Mouse (Mus musculus) forebrain, embryonic 10.5 days (tissue): Measurements from ENCODE around the gene Epha4. TPM values are rescaled to one million over a fixed set of nuclear protein-coding genes. Genes with fewer than 3 reads are reported as not detected.

ENCODE experiments used
- DNase-seq: peaks from one replicate; pipeline ENCODE4 v3.0.0-alpha.2; 2017; ENCODE audit warnings: low spot score; ENCODE audit errors: extremely low spot score
- H3K27ac ChIP-seq: fragments of 300-500 bp; sonication (generic); 2 replicates; pipeline ENCODE4 v1.5.1; 2016; ENCODE audit warnings: mild to moderate bottlenecking
- H3K27me3 ChIP-seq: fragments of 300-500 bp; sonication (generic); 2 replicates; pipeline ENCODE4 v1.6.1; 2016; ENCODE audit warnings: mild to moderate bottlenecking; ENCODE audit not compliant: poor library complexity, severe bottlenecking
- H3K36me3 ChIP-seq: fragments of 300-500 bp; sonication (generic); replicated peaks from 2 replicates; pipeline ENCODE4 v1.6.1; 2016; ENCODE audit warnings: mild to moderate bottlenecking, moderate library complexity
- H3K4me1 ChIP-seq: fragments of 300-500 bp; sonication (generic); 2 replicates; pipeline ENCODE4 v1.6.1; 2016
- H3K4me3 ChIP-seq: fragments of 300-500 bp; sonication (generic); 2 replicates; pipeline ENCODE4 v1.5.1; 2016; ENCODE audit warnings: mild to moderate bottlenecking, moderate library complexity
- H3K9me3 ChIP-seq: fragments of 300-500 bp; sonication (generic); 2 replicates; pipeline ENCODE4 v1.6.1; 2016; ENCODE audit warnings: mild to moderate bottlenecking, moderate library complexity
- WGBS: fragments of 180-500 bp; shearing (Covaris S2); methylation state at CpG from one replicate; pipeline ENCODE4 v1.1.7; 2016; 5-methylcytosine and 5-hydroxymethylcytosine counted together
- polyA plus RNA-seq: library from polyadenylated mRNA; unstranded; fragments of >200 nt; fragmentation: Nextera tagmentation; extraction: Ambion mirVana; gene quantifications from 2 replicates; pipeline ENCODE4 v1.2.1, GENCODE M21; 2016

Epha4 gene
- polyA plus RNA-seq, 1 experiment from 2014 or later: 25.9 TPM

DNA sequence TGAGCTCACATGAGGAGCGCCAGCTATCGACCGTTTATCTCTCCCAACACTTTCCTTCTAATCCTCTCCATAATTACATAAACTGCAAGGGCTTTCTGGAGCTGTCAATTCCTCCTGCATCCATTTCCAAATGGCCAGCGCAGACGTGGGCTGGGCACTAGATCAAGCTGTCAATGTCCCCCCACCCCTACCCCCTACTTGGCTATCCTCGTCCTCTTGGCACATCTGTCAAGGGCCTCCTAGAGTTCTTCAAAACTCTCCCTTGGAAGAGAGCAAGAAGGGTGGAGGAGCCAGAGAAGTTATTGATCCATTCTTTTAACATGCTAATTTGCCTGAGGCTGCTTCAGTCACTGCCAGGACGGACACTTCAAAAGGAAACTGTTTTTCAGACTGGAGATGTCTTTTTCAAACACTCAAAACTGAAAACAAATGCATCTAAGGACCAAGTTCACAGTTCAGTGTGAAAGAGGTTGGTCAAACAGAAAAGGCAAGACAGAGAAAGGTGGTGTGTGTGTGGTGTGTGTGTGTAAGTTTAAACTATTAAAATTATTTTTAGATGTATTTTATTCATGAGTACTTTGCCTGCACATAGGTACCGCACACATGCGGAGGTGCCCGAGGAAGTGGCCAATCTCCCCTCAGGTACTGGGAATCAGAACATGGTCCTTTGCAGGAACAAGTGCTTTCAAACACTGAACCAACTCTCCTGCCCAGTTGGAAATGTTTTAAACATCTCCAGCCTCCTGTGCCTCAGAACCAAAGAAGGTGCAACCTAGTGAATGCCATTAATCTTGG lies 20.9 kb downstream of the Epha4 start:
- peaks cover 93% of the 10 kb centered on the region for H3K4me1 ChIP-seq
- WGBS: 26% methylated on average over 10 of the region's 10 CpGs
- peaks cover 3% of the 10 kb centered on the region for H3K36me3 ChIP-seq
- no peak for DNase-seq
- H3K27me3 ChIP-seq: peaks cover under 1% of the 10 kb centered on the region; the same call in 1 of the 2 replicates
- H3K27ac ChIP-seq: peak overlapping the region; percentile 44
- no peak overlapping the region; the same call in 1 of the 2 replicates for H3K4me3 ChIP-seq
- H3K9me3 ChIP-seq: no peaks in the 10 kb centered on the region

- peaks cover 22% of the 10 kb centered on the region for H3K36me3 ChIP-seq
- H3K4me3 ChIP-seq: no peak overlapping the region
- WGBS: 95% methylated on average over 6 of the region's 6 CpGs
- no peak for DNase-seq
- no peaks in the 10 kb centered on the region for H3K27me3 ChIP-seq
- peaks cover 69% of the 10 kb centered on the region for H3K4me1 ChIP-seq
- H3K9me3 ChIP-seq: no peaks in the 10 kb centered on the region
- no peak overlapping the region for H3K27ac ChIP-seq
These were observed 24.7 kb downstream of the Epha4 start for GRCm38 (mm10) chr1:77490166-77490565.

DNA sequence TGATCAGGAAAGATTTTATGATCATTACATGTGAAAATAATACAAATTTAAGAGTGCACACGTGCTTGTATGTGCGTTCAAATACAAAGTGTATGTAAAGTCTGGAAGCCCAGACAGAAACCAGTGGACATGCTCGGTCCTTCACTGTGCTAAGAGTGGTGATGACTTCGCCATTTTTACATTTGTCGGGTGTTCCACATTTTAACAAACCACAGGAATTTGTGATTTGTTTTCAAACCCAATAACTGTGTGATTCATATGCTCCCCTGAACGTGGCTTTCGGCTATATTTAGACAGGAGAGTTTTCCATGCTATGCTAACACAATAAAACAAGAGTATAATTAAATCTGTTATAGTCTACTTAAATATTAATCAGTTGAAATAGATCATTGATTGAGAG lies 25.5 kb downstream of the Epha4 start:
- H3K4me1 ChIP-seq: peaks cover 62% of the 10 kb centered on the region
- no peak overlapping the region for H3K4me3 ChIP-seq
- no peak overlapping the region for H3K27ac ChIP-seq
- no peaks in the 10 kb centered on the region for H3K27me3 ChIP-seq
- no peaks in the 10 kb centered on the region for H3K9me3 ChIP-seq
- H3K36me3 ChIP-seq: peaks cover 22% of the 10 kb centered on the region
- WGBS: 91% methylated on average over 7 of the region's 7 CpGs
- no peak for DNase-seq

DNA sequence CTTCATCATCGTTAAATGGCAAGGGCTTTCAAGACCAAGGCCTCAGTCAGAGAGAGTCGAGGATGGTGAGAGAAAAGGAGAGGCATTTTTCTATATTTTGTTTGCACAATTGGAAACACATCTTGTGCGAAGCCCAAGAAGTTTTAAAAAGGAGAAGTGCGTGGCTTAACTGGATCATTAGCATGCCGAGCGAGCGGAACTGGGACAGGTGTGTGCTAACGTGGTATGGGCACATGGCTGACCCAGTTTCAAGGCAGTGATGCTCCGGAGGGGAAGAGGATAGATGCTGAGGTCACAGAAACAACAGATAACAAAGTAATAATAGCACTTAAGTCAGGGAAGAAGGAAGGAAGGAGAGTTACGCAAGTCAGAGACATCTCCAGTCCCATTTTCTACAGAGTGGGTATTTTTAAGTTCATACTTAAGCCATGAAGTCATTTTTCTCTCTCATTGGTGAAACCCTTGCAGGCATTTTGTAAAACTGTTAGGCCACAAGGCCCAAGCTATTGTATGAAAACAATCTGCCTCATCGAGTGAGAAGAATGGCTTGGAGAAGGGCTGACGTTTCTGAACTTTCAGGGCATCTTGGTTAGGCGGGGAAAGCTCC lies 26.9 kb downstream of the Epha4 start:
- no peak for DNase-seq
- Histone ChIP-seq H3K36me3 (peaks cover 26% of the 10 kb centered on the region), H3K27me3 (no peaks in the 10 kb centered on the region), H3K9me3 (no peaks in the 10 kb centered on the region), H3K4me1 (peaks cover 47% of the 10 kb centered on the region), H3K4me3 (no peak overlapping the region), H3K27ac (no peak overlapping the region; the same call in 1 of the 2 replicates)
- WGBS: 77% methylated on average over 13 of the region's 13 CpGs

DNA sequence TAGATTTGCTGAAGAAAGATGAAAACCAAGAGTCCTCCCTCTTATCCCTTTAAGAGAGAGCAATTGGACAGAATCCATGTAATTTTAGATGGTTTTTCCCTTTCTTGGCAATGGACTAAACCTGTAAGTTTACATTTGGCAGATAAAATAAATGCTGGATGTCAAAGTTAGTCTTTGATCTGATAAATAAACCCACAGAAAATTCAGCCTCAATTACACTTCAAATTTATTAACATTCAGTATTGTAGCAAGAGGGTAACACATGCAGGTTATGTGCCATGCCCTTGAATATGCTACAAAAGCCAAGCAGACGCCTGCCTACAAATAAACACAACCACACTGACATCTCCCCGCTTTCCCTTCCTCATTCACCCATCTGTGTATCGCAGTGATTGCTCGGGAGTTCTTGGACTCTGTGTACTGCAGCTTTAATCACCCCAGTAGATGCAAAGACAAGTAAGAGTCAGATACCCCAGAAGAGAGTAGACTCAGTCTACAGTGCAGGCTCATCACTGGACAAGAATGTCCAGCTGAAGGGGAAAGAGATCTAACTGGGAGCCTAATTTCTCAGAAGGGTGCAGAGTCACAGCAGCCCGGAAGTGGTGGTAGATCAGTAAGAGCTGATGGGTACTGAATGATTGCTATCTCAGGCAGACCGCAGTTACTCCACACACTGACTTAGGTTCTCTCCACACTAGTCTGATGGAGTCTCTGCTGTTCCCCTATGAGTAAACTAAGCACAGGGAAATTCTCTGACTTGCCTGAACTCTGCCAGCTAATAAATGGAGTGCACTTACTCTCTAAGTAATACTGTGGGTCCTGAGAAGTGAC lies 29.9 kb downstream of the Epha4 start:
- Histone ChIP-seq H3K27me3 (no peaks in the 10 kb centered on the region), H3K27ac (no peak overlapping the region), H3K4me1 (peaks cover 19% of the 10 kb centered on the region), H3K9me3 (no peaks in the 10 kb centered on the region), H3K36me3 (peaks cover 23% of the 10 kb centered on the region), H3K4me3 (no peak overlapping the region)
- WGBS: 92% methylated on average over 6 of the region's 6 CpGs
- no peak for DNase-seq

GRCm38 (mm10) chr1:77475808-77476413 lies 39.0 kb downstream of the Epha4 start:
- WGBS: 88% methylated on average over 3 of the region's 3 CpGs
- Histone ChIP-seq H3K4me3 (no peak overlapping the region), H3K9me3 (no peaks in the 10 kb centered on the region), H3K27me3 (no peaks in the 10 kb centered on the region), H3K36me3 (peaks cover 24% of the 10 kb centered on the region), H3K27ac (no peak overlapping the region), H3K4me1 (peaks cover 35% of the 10 kb centered on the region)
- DNase-seq: no peak

DNA sequence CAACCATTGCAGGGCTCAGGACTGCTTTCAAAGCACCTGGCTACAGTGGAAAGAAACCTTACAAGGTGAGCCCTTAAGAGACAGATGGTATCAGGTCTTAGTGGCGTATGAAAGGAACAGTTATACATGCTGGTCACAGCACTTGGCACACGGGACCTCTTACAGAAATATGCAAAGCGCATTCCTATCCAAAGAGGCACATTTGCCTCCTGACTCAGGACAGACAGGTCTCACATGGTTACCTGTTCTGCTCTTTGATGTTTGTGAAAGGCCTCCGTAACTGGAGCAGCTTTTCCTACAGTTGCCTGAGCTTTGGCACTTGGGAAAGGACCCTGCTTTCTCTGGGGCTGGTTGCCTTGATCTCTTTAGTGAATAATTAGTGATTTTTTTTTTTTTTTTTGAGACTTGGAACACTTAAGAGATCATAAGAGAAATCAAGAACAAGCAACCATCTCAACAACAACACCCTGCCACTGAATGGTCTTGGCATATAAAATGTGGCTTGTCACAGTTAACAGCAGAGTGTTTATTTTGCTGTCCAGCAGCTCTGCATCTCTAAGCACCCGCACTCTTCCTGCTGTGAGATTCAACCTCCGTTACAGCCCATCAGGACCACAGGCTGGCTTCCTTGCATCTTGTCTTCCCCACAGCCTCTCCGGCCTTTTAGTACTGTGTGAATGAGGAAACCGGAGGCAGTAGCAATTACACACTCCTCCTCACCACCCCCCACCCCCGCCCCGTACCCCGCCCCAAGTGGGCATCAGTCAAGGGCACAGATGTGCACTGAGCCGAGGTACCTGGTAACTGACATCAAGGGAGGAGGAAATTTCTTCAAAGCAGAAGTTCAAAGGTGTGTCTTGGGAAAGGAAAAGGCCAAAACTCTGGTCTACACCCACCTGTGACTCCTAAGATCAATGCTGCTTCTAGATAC lies 41.2 kb downstream of the Epha4 start:
- Histone ChIP-seq H3K36me3 (peaks cover 24% of the 10 kb centered on the region), H3K9me3 (no peaks in the 10 kb centered on the region), H3K4me1 (peaks cover 48% of the 10 kb centered on the region), H3K27me3 (no peaks in the 10 kb centered on the region), H3K4me3 (no peak overlapping the region), H3K27ac (no peak overlapping the region)
- no peak for DNase-seq
- 58% methylated on average over 12 of the region's 12 CpGs for WGBS

- H3K4me1 ChIP-seq: peaks cover 59% of the 10 kb centered on the region
- no peak for DNase-seq
- no peaks in the 10 kb centered on the region for H3K9me3 ChIP-seq
- H3K36me3 ChIP-seq: peaks cover 24% of the 10 kb centered on the region
- no peaks in the 10 kb centered on the region for H3K27me3 ChIP-seq
- 63% methylated on average over 2 of the region's 2 CpGs for WGBS
- no peak overlapping the region for H3K4me3 ChIP-seq
- no peak overlapping the region for H3K27ac ChIP-seq
These were observed 42.3 kb downstream of the Epha4 start for GRCm38 (mm10) chr1:77472566-77472965.

DNA sequence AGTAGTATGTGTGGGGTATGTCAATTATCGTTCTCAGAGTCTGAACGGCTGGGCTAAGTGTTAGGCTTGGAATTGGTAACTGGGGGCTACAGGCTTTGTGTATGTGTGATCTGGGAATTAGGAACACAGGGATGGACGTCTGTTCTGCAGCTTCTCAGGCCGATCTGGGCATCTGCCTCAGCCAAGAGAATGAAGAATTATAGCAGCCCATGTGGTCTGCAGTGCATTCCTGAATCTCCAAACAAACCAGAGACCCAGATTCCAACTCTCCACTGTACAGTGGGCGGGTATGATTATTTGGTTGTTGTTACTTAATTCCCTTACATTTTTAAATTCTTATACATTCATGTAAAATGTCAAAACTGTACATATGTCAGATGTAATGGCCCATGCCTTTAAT lies 43.4 kb downstream of the Epha4 start:
- 80% methylated on average over 5 of the region's 5 CpGs for WGBS
- Histone ChIP-seq H3K27me3 (no peaks in the 10 kb centered on the region), H3K4me1 (peaks cover 69% of the 10 kb centered on the region), H3K36me3 (peaks cover 24% of the 10 kb centered on the region), H3K27ac (no peak overlapping the region), H3K4me3 (no peak overlapping the region), H3K9me3 (no peaks in the 10 kb centered on the region)
- DNase-seq: no peak

- Histone ChIP-seq H3K27me3 (no peaks in the 10 kb centered on the region), H3K4me3 (no peak overlapping the region), H3K9me3 (no peaks in the 10 kb centered on the region), H3K36me3 (peaks cover 19% of the 10 kb centered on the region), H3K4me1 (peaks cover 69% of the 10 kb centered on the region), H3K27ac (no peak overlapping the region)
- DNase-seq: no peak
- 67% methylated on average over 5 of the region's 5 CpGs for WGBS
These were observed 43.9 kb downstream of the Epha4 start for GRCm38 (mm10) chr1:77471037-77471436.

DNA sequence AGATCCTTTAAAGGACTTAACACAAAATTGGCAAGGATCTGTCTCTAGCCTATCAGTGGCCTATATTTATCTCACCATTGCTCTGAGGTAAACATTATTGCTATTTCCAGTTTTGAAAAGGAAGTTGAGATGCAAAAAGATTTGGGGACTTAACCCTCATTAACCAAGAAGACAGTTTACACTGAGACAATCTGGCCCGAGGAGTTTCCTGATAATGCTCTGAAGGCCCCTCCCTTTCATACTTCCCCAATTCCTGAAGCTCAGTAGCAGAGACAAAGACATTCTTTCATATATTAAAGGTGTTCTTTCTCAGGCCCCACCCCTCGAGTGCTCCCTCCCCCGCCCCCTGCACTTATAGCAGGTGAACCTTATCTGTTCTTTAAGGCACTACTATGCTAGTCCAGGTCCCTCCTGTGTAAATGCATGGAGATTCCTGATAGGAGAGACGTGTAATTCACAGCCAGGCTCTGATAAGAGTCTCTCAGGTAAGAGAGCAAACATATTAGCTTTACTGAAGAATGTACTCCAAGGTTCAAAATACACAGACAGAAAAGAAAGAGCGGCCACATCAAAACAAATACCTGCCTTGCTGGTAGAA lies 46.1 kb downstream of the Epha4 start:
- H3K27me3 ChIP-seq: no peaks in the 10 kb centered on the region
- H3K9me3 ChIP-seq: no peaks in the 10 kb centered on the region
- no peak for DNase-seq
- H3K27ac ChIP-seq: no peak overlapping the region
- 85% methylated on average over 5 of the region's 5 CpGs for WGBS
- H3K4me3 ChIP-seq: no peak overlapping the region
- peaks cover 61% of the 10 kb centered on the region for H3K4me1 ChIP-seq
- peaks cover 15% of the 10 kb centered on the region; the same call in 1 of the 2 replicates for H3K36me3 ChIP-seq
